Mouse (Mus musculus) spleen, postnatal 10 days (tissue): ENCODE data around the gene Rdh16.
"Not testable (repeated sequence)": the region's sequence is repeated elsewhere in the genome, so short reads cannot be mapped to it uniquely, and the experiment has no call there.

Source experiments
- DNase-seq, 2 experiments: peaks; one replicate each; pipeline ENCODE4 v3.0.0; 2021 to 2022; ENCODE audit warnings: low spot score in 2 of 2

Rdh16 gene

GRCm38 (mm10) chr10:127834186-127834585, 33.2 kb downstream of the Rdh16 start:
- not testable (repeated sequence) for DNase-seq

- no peak for DNase-seq
Measured at GRCm38 (mm10) chr10:127835292-127835691, 34.3 kb downstream of the Rdh16 start.

- not testable (repeated sequence) for DNase-seq
Measured at GRCm38 (mm10) chr10:127837793-127838192, 36.8 kb downstream of the Rdh16 start.

- no peak for DNase-seq
Measured at GRCm38 (mm10) chr10:127838539-127838938, 37.6 kb downstream of the Rdh16 start.

- DNase-seq: no peak
Measured at GRCm38 (mm10) chr10:127840776-127841175, 39.8 kb downstream of the Rdh16 start.

- not testable (repeated sequence) for DNase-seq
Measured at GRCm38 (mm10) chr10:127845945-127846344, 45.0 kb downstream of the Rdh16 start.

GRCm38 (mm10) chr10:127848089-127848488, 47.1 kb downstream of the Rdh16 start:
- DNase-seq: no peak

GRCm38 (mm10) chr10:127849628-127850027, 48.7 kb downstream of the Rdh16 start, which contains the start of gene Rdh19:
Gene Rdh19 (plus strand): TSS chr10:127849928.
- DNase-seq: no peak

- no peak for DNase-seq
Measured at GRCm38 (mm10) chr10:127856376-127856775, 55.4 kb downstream of the Rdh16 start.

GRCm38 (mm10) chr10:127864931-127865330, 64.0 kb downstream of the Rdh16 start:
- DNase-seq: no peak

GRCm38 (mm10) chr10:127866232-127866631, 65.3 kb downstream of the Rdh16 start, which contains the start of gene Rdh16f2:
Gene Rdh16f2 (plus strand): TSS chr10:127866474.
- no peak for DNase-seq

- DNase-seq: no peak
Measured at GRCm38 (mm10) chr10:127872484-127872883, 71.5 kb downstream of the Rdh16 start.

GRCm38 (mm10) chr10:127877681-127878080, 76.7 kb downstream of the Rdh16 start:
- no peak for DNase-seq

GRCm38 (mm10) chr10:127878262-127879057, 77.5 kb downstream of the Rdh16 start:
- DNase-seq: no peak

- no peak for DNase-seq
Measured at GRCm38 (mm10) chr10:127879155-127879688, 78.3 kb downstream of the Rdh16 start.

- no peak for DNase-seq
Measured at GRCm38 (mm10) chr10:127881041-127881440, 80.1 kb downstream of the Rdh16 start.

GRCm38 (mm10) chr10:127886551-127886950, 85.6 kb downstream of the Rdh16 start:
- DNase-seq: no peak

- DNase-seq: no peak
Measured at GRCm38 (mm10) chr10:127886971-127887370, 86.0 kb downstream of the Rdh16 start.

GRCm38 (mm10) chr10:127888605-127889004, 87.7 kb downstream of the Rdh16 start, which contains the start of gene Rdh7:
Gene Rdh7 (minus strand): TSS chr10:127888817.
- DNase-seq: no peak

- no peak for DNase-seq
Measured at GRCm38 (mm10) chr10:127891481-127891880, 90.5 kb downstream of the Rdh16 start.

- DNase-seq: not testable (repeated sequence)
Measured at GRCm38 (mm10) chr10:127893163-127894022, 92.4 kb downstream of the Rdh16 start.
